Mouse (Mus musculus): ENCODE data around the gene Stip1.
"Not testable (repeated sequence)": the region's sequence is repeated elsewhere in the genome, so short reads cannot be mapped to it uniquely, and the experiment has no call there.

The Stip1 gene

GRCm38 (mm10) chr19:7066034-7066827, 26.5 kb upstream of the Stip1 start:
- DNase-seq (ENCODE audit: low spot score in 2 of 2): peak in 1 of 2 experiments; percentile 63

- peak; percentile 86 to 89 for DNase-seq (ENCODE audit: low spot score in 2 of 2)
These were observed 24.8 kb upstream of the Stip1 start for GRCm38 (mm10) chr19:7064571-7064970.

- no peak for DNase-seq (ENCODE audit: low spot score in 2 of 2)
These were observed 23.1 kb upstream of the Stip1 start for GRCm38 (mm10) chr19:7062916-7063315.

- no peak for DNase-seq (ENCODE audit: low spot score in 2 of 2)
These were observed 22.3 kb upstream of the Stip1 start for GRCm38 (mm10) chr19:7062110-7062509.

GRCm38 (mm10) chr19:7058541-7058940, 18.8 kb upstream of the Stip1 start:
- DNase-seq (ENCODE audit: low spot score in 2 of 2): no peak

GRCm38 (mm10) chr19:7057722-7058207, 18.0 kb upstream of the Stip1 start:
- no peak for DNase-seq (ENCODE audit: low spot score in 2 of 2)

GRCm38 (mm10) chr19:7057126-7057721, 17.5 kb upstream of the Stip1 start:
- no peak for DNase-seq (ENCODE audit: low spot score in 2 of 2)

GRCm38 (mm10) chr19:7056248-7057087, 16.7 kb upstream of the Stip1 start, which contains the start of gene Macrod1:
Gene Macrod1 (plus strand): TSS chr19:7056810.
- peak in 1 of 2 experiments; percentile 63 for DNase-seq (ENCODE audit: low spot score in 2 of 2)

- no peak for DNase-seq (ENCODE audit: low spot score in 2 of 2)
These were observed 15.4 kb upstream of the Stip1 start for GRCm38 (mm10) chr19:7055173-7055572.

GRCm38 (mm10) chr19:7054772-7055171, 15.0 kb upstream of the Stip1 start:
- no peak for DNase-seq (ENCODE audit: low spot score in 2 of 2)

GRCm38 (mm10) chr19:7053382-7053781, 13.6 kb upstream of the Stip1 start:
- DNase-seq (ENCODE audit: low spot score in 2 of 2): not testable (repeated sequence)

- DNase-seq (ENCODE audit: low spot score in 2 of 2): no peak
These were observed 4.9 kb upstream of the Stip1 start for GRCm38 (mm10) chr19:7044706-7045105.

GRCm38 (mm10) chr19:7044279-7044678, 4.5 kb upstream of the Stip1 start:
- DNase-seq (ENCODE audit: low spot score in 2 of 2): no peak

GRCm38 (mm10) chr19:7041171-7041570, 1.4 kb upstream of the Stip1 start:
- no peak for DNase-seq (ENCODE audit: low spot score in 2 of 2)

- no peak for DNase-seq (ENCODE audit: low spot score in 2 of 2)
These were observed 917 bp upstream of the Stip1 start for GRCm38 (mm10) chr19:7040637-7041130.

- DNase-seq (ENCODE audit: low spot score in 2 of 2): peak in 1 of 2 experiments; percentile 66
These were observed 563 bp downstream of the Stip1 start for GRCm38 (mm10) chr19:7039088-7039720.

- DNase-seq (ENCODE audit: low spot score in 2 of 2): no peak
These were observed 5.8 kb downstream of the Stip1 start for GRCm38 (mm10) chr19:7034006-7034405.

GRCm38 (mm10) chr19:7029531-7029930, 10.2 kb downstream of the Stip1 start:
- no peak for DNase-seq (ENCODE audit: low spot score in 2 of 2)

- peak in 1 of 2 experiments; percentile 49 for DNase-seq (ENCODE audit: low spot score in 2 of 2)
These were observed 19.5 kb downstream of the Stip1 start for GRCm38 (mm10) chr19:7020224-7020641.

- no peak for DNase-seq (ENCODE audit: low spot score in 2 of 2)
These were observed 20.6 kb downstream of the Stip1 start, which contains the start of gene Fermt3 for GRCm38 (mm10) chr19:7019191-7019590. Gene Fermt3 (minus strand): TSS chr19:7019469.

- no peak for DNase-seq (ENCODE audit: low spot score in 2 of 2)
These were observed 21.2 kb downstream of the Stip1 start for GRCm38 (mm10) chr19:7018546-7018945.
